Mouse (Mus musculus) telencephalon, adult 2 months (tissue): ENCODE data around the gene Bag5.

Experiments
- DNase-seq: peaks from one replicate; pipeline ENCODE4 v3.0.0-alpha.2; 2011; ENCODE audit warnings: low read depth, low spot score

Gene Bag5

DNA sequence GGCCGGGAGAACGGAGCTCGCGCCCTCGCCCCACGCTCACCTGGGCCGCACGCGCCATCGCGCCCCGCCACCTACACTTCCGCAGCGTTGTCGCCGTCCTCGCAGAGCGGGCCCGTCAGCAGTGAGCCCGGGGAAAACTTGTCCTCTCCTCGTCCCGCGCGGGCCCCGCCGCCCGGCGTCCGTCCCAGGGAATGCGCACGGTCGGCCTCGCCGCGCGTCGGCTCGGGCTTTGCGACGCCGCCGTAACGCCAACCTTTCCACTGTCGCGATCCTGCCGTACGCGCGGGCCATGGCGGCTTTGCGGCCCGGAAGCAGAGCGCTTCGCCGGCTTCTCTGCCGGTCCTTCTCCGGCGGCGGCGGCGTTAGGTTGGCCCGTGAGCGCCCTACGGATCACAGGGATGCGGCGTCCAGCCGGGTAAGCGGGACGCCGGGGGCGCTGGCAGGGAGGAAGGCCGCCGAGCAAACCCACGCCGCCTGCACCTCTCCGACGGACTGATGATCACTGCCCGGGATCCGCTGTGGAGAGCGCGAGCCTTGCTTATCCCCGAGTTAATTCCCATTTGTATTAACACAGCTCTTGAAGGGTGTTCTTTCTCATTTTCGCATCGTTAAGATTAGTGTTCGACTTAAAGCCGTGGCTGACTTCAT lies at the start of gene Bag5, which contains the start of gene Apopt1:
Bag5 (minus strand) TSS at position 254 of the 648 bp plus-strand sequence.
Apopt1 (plus strand) TSS at position 258 of the 648 bp plus-strand sequence.
- peak; percentile 76 for DNase-seq

- DNase-seq: no peak
These were observed 47.4 kb upstream of the Bag5 start for GRCm38 (mm10) chr12:111760306-111760908.

- no peak for DNase-seq
These were observed 46.4 kb upstream of the Bag5 start for GRCm38 (mm10) chr12:111759176-111760061.

- DNase-seq: no peak
These were observed 45.5 kb upstream of the Bag5 start, which contains the start of gene Klc1 for GRCm38 (mm10) chr12:111758381-111759175. Gene Klc1, plus strand, starts transcription at chr12:111758849.

- DNase-seq: no peak
These were observed 44.7 kb upstream of the Bag5 start for GRCm38 (mm10) chr12:111757561-111758325.

DNA sequence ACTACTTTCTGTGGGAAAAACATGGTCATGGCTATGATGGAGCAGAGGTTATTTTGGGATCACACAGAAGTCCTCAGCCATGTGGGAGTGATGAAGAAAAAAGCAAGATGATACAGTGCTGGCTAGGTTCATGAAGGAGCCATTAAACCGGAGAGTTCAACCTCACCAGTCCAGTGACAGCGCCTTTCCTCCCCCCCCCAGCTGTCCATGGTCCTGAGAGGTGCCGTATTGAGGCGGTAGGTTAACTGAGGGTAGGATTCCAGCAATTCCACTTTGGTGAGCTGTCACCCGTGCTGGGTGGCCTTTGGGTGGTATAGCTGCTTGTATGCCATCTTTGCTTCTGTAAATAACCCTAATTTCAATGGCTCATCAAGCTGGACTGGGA lies 43.6 kb upstream of the Bag5 start:
- no peak for DNase-seq

- DNase-seq: no peak
These were observed 43.1 kb upstream of the Bag5 start for GRCm38 (mm10) chr12:111756082-111756697.

GRCm38 (mm10) chr12:111755231-111755630 lies 42.2 kb upstream of the Bag5 start:
- DNase-seq: no peak

- no peak for DNase-seq
These were observed 41.7 kb upstream of the Bag5 start for GRCm38 (mm10) chr12:111754710-111755109.

DNA sequence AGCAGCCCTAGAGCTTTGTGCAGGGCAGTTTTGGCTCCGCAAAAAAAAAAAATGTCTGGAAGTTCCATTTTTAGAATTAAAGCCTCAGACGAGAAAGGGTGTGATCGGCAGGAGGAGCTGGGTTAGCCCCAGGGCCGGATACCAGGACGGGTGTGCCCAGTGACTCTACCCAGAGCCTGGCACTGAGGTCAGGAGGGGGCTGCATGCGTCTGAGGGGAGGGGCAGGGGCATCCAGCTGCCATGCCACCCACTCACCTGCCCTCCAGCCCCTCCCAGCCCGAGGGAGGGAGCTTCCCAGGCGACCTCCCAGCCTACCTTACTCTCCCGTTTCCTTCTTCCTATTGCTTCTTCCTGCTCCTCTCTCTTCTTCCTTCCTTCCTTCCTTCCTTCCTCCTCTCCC lies 40.3 kb upstream of the Bag5 start:
- no peak for DNase-seq

GRCm38 (mm10) chr12:111752491-111752890 lies 39.4 kb upstream of the Bag5 start:
- DNase-seq: no peak

GRCm38 (mm10) chr12:111750739-111751138 lies 37.7 kb upstream of the Bag5 start:
- no peak for DNase-seq

DNA sequence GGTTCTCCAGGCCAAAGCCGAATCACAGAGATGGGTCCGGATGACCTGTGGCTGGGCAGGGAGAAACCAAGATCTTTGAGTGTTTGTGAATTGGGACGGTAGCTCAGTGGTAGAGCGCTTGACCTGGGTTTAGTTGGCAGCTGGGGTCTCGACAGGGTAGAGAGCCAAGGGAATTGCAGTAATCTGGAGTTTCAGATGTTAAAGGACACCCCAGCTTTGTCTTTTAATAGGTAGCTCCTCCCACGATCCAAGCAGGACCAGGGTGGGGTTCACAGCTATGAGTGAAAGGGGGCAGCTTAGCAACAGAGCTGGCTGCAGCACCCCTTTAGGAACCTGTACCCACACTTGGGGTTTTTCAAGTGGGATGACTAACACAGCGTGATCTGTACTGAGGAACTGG lies 34.4 kb upstream of the Bag5 start:
- DNase-seq: no peak

DNA sequence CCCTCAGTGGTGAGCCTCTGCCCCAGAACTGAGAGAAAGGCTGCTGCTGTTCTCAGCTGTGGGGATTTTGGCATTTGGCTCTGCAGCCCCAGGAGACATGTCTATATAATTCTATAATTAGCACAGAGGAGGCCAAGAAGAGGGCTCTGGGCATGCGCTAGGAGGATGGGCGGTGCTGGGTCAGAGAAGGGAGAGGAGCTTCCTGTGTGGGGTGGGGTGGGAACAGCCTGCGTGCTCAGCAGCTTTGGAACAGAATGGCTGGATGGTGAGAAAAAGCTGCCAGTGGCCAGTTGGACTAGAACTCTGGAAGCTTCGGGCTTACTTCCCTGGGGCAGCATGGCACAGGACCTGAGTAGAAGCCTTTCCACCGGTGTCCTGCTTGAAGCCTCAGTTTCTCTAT lies 33.0 kb upstream of the Bag5 start:
- no peak for DNase-seq

DNA sequence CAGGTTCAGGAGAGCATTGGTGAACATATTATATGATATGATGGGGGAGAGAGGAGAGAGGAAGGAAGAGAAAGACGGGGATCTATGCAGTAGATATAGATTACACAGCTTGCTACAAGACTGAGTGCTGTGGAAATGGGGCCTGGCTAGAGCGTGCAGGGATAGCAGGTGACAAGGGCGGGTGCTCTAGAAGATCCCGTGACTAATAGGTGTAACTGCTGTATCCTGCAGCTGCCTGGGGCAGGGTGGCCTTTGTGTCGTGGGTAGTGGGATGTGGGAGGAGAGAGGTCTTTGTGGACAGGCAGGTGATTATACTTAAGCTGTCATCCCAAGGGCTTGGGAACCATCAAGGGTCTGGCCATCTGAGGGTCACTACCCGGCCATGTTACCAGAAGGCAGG lies 32.2 kb upstream of the Bag5 start:
- DNase-seq: no peak

- no peak for DNase-seq
These were observed 30.9 kb upstream of the Bag5 start for GRCm38 (mm10) chr12:111743981-111744423.

DNA sequence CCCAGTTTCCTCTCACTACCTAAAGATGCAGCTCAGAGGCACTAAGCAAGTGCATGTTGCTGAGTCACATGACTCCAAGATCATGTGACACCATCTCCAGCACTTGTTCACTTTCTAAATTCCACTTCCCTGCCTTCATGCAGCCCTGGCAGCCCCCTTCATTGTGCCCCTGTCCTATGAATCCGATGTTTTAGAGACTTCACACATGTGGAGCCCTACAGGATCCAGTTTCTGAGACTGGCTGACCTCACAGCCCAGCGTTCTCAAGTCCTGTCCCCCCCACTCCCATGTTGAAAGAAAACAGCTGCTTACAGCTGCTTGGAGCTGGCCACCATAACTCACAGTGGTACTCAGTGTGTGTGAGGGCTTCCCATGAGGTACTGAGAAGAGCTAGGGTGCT lies 30.4 kb upstream of the Bag5 start:
- no peak for DNase-seq

- DNase-seq: no peak
These were observed 28.3 kb upstream of the Bag5 start for GRCm38 (mm10) chr12:111741338-111741737.

DNA sequence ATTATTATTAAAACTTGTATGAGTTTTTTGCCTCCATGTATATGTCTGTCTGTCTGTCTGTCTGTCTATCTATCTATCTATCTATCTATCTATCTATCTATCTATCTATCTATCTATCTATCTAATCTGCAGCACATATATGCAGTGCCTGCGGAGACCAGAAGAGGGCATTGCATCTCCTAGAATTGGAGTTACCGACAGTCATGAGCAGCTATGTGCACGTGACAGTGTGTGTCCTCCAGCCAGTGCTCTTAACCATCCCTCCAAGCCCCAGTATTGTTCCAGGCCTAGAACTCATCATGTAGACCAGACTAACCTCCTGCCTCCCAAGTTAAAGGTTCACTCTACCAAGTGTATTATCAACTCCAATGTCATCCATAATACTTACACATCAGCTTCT lies 25.7 kb upstream of the Bag5 start:
- DNase-seq: no peak

- DNase-seq: no peak
These were observed 24.3 kb upstream of the Bag5 start for GRCm38 (mm10) chr12:111737370-111737769.
